Mouse (Mus musculus): Measurements from ENCODE around the gene Ephb2. TPM values are rescaled to one million over a fixed set of nuclear protein-coding genes. Genes with fewer than 3 reads are reported as not detected.

Gene Ephb2
- total RNA-seq, 2 experiments from 2014 or later, result 0.09 TPM; not detected in 1

DNA sequence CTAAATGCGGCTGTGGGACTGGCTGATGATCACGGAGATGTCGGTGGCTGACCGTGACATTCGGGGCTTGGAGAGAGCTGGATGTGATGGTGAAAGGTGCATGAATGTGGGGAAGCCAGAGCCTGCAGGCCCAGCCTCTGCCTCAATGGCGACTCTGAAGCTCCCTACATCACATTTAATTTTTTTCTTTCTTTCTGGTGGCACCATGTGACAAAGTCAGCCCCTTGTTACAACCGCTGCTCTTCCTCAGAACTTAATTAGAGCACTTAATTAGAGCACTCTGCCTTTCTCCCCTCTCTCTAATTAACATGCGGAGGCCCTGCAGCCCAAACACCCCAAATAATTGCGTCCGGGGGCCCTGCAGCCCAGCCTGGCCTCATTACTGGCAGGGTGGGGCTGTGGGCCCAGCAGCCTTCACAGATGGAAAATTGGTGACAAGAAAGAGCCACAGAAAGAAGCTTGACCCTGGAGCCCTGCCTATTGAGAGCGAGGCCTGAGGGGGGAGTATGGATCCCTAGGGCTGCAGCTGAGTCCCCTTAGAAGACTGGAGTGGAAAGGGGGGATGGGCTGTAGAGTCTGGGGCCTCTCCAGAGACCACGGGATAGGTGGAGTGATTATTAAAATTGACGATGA is 62.7 kb downstream of the Ephb2 start:
- ATAC-seq (replicated peaks; ENCODE audit: low FRiP score, poor library complexity, severe bottlenecking), result no peak

DNA sequence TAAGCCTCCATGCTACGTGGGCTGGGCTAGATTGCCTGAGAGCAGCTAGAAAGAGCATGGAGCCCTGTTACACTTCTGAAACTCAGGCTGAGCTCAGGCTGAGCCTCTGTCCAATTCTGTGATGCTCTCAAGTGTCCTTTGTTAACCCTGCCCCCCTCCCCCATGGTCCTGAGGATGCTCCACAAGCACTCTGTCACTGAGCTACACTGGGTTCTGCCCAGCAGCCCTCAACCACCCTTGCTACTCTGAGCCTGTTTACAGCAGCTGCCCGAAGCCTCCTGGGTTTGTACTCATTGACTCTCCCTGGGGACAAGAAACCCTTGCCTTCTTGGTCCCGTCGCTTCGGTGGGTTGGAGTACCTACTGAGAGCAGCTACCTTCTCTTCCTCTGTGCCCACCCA is 63.5 kb downstream of the Ephb2 start:
- no peak for ATAC-seq (replicated peaks; ENCODE audit: low FRiP score, poor library complexity, severe bottlenecking)

DNA sequence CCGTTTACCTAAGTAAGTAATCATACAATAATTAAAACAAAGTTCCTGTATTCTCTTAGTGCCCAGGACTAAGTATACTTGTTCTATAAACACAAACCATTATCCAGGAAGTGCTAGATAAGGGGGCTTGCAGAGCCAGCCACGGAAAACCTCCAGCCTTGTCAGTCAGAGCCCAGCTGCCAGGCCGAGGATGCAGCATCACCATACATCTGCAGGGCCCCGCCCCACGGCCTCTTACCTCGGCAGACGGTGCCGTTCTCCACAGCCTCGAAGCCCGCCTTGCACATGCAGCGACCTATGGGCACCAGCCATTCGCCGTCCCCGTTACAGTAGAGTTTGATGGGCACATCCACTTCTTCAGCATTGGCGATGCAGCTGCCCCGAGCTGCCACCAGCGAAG is 65.1 kb downstream of the Ephb2 start:
- ATAC-seq (replicated peaks; ENCODE audit: low FRiP score, poor library complexity, severe bottlenecking), result no peak

DNA sequence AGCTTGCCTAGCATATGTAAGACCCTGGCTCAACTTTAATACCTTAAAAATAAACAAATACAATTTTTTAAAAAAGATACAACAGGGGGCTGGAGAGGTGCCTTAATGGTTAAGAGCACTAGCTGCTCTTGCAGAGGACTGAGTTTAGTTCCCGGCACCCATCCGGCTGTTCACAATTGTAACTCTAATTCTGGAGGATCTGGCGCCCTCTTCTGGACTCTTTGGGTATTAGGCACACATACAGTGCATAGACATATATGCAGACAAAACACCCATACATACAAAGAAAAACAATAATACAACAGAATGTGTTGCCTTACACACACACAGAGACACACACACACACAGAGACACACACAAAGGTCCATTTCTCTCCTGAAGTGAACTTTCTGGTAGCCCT is 67.3 kb downstream of the Ephb2 start:
- ATAC-seq (replicated peaks; ENCODE audit: low FRiP score, poor library complexity, severe bottlenecking), result no peak

DNA sequence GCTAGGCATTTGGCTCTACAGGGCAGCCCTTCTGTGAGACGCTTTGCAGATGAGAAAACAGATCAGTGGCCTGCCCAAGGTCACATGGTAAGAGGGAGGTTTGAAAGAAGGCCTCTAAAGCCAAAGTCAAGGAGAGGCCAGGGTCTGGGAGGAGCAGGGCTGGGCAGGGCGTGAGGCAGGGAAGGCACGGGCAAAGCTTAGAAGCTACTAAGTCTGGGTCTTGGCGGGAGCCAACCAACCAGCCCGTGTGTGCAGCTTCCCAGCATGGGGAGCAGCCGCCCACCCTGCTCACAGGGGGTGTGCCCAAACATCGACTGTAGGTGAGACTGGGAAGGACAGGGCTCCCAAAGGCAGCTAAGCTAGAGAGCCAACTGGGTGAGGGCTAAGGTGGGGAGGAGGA is 70.7 kb downstream of the Ephb2 start:
- no peak for ATAC-seq (replicated peaks; ENCODE audit: low FRiP score, poor library complexity, severe bottlenecking)

DNA sequence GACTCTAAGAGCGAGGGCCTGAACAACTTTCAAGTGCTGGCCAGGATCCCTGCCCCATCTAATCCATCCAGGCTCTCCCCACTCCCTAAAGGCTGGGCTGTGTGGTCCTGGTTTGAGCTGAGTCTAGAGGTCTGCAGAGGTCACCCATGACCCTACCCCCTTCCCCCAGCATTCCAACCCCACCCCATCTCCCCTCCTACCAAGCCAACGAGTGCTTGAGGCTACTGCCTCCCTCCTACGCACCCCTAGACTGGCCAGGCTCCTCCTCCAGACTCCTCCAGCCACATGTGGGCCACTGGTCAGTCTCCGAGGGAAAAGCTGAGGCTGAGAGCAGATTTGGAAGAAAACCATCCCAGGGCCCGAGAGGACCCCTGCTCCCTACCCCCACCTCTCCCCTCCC is 72.4 kb downstream of the Ephb2 start:
- no peak for ATAC-seq (replicated peaks; ENCODE audit: low FRiP score, poor library complexity, severe bottlenecking)

DNA sequence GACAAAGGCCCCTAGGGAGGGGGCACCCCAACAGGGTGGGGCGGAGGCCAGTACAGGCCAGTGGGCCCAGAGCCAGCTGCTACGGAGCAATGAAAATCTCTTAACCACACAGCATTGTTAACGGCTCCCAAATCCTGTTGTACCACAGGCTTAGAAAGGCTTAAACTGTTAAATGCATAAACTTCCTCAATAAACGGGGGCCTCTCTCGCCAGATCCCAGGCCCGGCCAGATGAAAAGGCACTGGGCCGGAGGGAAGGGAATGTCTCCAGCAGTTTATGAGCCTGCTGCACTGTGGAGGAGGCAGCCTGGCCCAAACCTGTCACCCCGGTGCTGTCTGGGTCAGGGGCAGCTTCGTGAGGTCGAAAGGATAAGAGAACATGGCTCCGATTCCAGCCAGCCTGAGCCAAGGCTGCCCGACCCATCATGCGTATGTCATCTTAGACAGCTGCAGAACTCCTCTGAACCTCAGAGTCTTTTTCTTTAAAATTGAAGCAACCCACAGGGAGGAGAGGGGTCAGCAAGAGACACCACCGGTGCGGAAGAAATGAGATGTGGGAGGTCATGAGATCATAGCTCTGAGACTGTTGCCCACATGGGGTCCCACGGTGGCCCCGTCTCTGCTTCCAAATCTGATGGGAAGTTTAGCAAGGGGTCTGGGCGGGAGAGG is 73.9 kb downstream of the Ephb2 start:
- ATAC-seq (replicated peaks; ENCODE audit: low FRiP score, poor library complexity, severe bottlenecking), result no peak

DNA sequence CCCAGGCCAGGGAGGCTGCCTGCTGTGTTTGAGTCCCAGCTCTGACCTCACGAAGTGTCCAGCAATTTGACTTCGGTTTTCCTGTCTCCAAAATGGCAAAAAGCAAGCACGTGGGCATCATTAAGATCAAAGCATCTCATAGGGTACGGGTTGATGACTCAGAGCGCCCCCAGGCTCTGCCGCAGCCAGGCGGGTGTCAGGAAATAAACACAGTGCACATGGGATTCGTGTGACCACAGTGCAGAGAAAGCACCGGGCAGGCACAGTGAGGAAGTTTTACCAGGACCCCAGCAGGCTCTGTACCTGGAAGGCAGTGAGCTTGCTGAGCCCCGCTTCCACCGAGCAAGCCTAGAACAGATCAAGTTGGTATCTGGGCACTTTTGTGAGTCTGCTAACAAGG is 74.9 kb downstream of the Ephb2 start:
- ATAC-seq (replicated peaks; ENCODE audit: low FRiP score, poor library complexity, severe bottlenecking), result no peak

DNA sequence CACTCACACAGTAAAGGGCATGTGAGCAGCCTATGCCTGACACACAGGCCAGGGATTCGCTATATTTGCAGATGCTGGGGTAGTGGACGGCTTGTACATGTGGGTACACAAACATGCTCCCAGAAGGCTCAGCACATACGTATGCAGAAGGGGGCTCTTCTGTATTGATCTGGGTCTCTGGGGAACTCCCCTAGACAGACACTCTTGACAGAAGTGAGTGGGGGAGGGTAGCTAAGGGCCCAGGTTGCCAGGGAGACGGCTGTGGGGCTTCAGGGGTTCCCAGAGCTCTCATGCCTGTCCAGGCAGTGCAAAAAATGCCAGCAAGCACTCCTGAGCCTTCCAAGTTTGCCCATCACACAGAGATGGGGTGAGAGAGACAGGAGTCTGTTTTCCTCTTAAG is 78.7 kb downstream of the Ephb2 start:
- ATAC-seq (replicated peaks; ENCODE audit: low FRiP score, poor library complexity, severe bottlenecking), result no peak

DNA sequence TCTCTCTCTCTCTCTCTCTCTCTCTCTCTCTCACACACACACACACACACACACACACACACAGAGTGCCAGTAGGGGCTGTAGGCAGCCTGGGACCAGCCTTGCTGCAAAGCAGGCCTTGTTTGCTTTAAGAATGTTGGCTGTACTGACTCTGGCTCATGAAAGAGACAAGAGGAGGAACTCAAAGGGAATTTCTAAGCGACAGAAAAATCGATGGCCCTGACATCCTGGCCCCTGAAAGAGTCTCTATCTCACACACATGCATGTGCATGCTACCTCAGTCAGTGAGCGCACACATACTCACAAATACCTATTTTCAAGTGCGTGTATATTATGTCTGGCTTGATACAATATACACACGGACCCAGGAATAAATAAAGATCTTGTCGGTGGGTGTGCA is 79.3 kb downstream of the Ephb2 start:
- ATAC-seq (replicated peaks; ENCODE audit: low FRiP score, poor library complexity, severe bottlenecking), result no peak

DNA sequence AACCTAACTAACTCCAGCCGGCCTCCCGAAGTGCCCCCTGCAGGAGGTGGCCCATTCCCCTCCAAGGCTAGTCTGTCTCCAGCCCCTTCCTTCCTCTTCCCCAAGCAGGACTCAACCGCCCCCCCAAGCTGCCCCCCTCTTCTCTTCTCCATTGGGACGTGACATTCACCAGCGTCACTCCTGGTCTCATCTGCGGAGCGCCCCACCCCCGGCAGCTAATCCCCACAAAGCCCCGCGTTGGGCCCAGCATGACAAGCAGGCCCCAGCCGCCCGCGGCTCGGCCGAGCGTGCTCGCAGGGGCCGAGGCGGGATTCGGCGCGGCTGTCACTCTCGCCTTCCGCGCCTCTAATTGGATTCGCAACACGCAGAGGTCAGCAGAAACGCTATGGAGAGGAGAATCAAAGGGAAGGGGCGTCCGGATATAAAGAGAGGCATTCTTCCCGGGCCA is 80.4 kb downstream of the Ephb2 start:
- no peak for ATAC-seq (replicated peaks; ENCODE audit: low FRiP score, poor library complexity, severe bottlenecking)

DNA sequence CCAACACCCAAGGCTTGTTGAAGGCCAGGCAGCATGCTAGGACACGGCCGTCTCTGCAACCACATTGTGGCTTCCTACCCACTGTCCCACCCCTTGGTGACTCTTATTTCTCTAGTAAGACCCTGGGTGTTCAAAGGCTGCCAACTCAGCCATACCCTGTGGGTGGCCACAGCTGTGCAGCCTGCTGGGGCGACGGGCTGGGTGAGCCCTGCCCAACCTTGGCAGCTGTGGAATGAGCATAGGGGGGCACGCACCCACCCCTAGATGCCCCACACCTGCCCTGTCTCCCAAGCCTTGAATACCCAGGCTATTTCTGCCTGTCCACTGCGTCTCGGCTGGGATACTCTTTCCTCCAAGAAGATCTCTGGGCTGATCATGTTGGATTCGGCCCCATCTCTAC is 81.5 kb downstream of the Ephb2 start:
- ATAC-seq (replicated peaks; ENCODE audit: low FRiP score, poor library complexity, severe bottlenecking), result no peak

DNA sequence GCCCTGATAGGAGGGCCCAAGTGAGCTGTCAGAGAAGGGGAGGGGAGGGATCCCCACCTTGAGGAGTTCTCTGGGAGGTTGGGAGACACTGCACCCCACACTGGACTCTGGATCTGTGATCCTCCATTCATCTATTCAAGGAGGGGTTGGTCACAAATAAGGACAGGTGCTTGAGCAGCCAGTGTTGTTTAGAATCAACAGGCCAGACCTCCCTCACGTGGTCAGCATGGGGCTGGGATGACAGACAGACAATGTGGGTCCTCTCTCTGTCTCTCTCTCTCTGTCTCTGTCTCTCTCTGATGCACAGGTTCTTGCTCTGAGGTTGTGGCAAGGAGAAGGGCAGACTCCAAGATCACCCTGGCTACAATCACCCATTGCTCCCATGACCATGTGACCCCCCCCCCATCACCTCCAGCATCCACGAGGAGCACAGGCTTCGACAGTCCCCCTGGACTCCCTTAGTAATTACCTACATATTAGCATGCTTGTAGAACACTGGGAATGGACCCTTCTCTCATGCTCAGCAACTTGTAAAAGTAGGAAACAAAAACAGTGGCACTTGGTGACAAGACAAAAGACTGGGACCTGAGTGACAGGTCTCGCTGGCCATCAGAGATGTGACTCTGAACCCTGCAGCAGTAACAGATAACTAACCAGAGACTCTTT is 84.3 kb downstream of the Ephb2 start:
- no peak for ATAC-seq (replicated peaks; ENCODE audit: low FRiP score, poor library complexity, severe bottlenecking)

DNA sequence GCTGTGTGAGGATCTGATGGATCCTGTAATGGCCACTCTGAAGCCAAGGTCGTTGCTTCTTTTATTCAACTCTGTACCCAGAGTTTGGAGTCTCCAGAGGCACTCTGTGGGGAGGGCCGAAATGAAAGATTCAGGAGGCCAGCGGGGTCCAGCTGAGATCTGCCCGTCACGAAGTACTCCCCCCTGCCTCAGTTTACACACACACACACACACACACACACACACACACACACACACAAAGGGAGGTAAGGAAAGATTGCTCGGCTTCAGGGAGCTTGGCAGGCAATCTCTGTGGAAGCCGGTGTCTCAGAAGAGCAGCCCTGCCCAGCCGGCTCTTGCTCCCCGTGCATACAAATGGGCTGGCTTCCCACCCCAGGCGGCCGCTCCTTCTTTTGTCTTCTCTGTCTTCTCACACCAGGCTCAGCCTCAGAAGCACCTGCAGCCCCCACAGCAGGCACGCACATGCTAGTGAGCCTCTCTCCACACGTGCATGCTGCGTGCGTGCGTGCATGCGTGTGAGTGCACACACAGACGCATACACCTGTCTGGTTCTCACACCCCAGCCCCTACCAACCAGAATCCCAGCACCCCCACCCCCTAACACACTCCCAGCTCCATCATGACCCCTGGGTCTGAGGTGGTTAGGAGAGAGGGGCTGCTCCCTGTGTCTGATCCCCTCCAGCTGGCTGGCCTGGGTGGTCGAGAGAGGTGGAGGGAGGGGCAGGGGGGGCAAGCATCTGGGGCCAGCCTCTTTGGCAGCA is 85.0 kb downstream of the Ephb2 start:
- ATAC-seq (replicated peaks; ENCODE audit: low FRiP score, poor library complexity, severe bottlenecking), result no peak

DNA sequence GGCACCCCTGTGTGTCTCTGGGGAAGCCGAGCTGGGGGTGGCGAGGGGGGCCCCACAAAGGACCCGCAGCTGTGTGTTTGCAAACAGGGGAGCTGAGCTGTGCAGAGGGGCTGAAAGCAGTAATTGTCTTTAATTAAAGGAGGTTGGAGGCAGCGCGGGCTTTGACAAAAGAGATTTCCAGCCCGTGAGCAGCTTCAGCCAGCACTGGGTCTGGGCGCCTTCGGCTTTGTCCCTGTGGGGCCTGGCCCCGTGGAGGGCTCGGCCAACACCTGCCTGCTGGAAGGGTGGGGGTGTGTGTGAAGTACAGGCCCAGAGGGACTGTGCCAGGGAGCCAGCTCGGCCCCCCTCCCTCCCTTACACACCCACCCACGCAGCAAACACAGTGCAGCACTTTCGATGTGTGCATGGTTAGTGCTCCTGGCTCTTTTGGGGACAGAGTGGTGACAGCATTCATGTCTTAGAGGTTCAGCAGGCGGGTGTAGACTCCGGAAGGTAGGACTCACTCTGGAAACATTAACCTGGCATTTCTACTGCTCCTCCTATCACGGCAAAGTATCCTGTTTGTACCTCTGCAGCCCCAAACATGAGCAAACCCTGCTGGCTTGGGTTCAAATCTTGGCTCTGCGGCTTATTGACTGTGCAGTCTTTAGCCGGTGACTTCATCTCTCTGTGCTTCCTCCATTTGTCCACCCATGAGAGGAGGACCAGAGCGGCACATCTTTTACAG is 85.8 kb downstream of the Ephb2 start:
- no peak for ATAC-seq (replicated peaks; ENCODE audit: low FRiP score, poor library complexity, severe bottlenecking)

DNA sequence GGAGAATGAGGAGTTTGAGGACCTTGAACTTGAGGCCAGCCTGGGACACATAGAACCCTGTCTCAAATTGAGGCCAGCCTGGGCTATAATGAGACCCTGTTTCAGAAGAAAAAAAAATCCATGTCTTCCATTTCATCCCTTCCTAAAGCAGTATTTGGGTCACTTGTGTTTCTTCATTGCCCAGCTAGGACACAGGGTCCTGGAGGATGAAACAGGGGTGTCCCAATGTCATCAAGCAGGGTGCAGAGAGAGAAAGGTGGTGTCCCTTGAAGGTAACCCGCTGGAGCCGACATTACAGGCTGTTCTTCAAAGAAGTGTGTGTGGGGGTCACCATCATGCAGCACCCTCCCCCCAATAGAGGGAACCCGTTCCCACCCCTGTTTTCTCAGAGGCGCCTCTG is 86.4 kb downstream of the Ephb2 start:
- no peak for ATAC-seq (replicated peaks; ENCODE audit: low FRiP score, poor library complexity, severe bottlenecking)

DNA sequence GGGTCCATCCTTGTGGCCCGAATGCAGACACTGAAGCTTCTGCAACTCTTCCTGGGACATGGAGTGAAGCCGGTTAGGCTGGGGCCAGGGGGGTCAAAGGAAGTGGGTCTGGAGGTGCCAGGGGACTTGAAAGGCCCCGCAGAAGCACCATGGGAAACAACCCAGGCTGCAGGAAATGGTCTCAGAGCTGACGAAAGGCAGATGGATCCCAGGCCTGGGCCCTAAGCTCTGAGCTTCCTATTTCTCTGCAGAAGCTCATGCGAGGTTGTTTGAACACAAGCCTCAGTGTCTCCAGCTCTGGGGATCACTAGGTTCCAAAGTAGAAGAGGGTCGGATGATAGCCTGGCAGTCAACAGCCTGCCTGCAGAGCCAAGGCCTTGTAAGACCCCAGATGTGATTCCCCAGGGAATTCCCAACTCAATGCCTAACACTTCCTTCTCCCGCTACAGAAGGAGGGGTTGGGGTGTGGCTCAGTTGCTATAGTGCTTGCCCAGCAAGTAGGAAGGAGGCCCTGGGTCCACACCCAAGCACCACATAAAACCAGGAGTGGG is 86.9 kb downstream of the Ephb2 start:
- no peak for ATAC-seq (replicated peaks; ENCODE audit: low FRiP score, poor library complexity, severe bottlenecking)

DNA sequence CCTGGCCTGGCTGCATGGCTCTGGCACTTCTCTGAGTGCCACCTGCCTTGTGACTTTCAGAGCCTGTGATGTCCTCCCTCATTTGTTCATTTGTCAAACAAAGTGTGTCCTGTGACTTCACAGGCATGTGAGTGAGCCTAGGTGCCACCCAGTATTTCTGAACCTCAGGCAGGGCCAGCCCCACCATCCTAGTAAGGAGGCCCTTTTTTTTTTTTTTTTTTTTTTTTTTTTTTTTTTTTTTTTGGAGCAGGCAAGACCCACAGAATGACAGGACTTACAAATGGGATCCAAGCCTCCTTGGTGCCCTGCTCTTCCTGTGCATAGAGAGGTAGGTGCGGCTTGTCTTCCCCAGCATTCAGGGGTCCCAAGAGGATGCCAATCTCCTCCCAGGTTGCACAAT is 89.3 kb downstream of the Ephb2 start:
- ATAC-seq (replicated peaks; ENCODE audit: low FRiP score, poor library complexity, severe bottlenecking), result no peak

DNA sequence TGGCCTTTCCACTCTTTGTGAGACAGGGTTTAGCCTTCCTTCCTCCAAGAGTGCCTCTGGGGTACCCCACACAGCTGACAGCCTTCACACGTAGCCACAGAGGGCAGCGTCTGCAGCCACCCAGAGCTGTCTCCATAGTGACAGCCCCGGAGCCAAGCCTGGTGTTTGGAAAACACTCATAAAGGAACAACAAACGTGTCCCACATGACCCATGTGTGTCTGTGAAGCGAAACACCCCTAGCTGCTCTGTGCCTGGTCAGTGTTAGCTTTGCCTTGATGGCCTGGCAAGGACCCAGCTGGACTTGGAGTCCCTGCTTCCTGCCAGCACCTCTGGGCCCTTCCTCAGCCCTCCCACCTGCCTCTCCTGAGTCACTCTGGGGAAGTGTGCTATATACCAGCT is 93.1 kb downstream of the Ephb2 start:
- ATAC-seq (replicated peaks; ENCODE audit: low FRiP score, poor library complexity, severe bottlenecking), result no peak

DNA sequence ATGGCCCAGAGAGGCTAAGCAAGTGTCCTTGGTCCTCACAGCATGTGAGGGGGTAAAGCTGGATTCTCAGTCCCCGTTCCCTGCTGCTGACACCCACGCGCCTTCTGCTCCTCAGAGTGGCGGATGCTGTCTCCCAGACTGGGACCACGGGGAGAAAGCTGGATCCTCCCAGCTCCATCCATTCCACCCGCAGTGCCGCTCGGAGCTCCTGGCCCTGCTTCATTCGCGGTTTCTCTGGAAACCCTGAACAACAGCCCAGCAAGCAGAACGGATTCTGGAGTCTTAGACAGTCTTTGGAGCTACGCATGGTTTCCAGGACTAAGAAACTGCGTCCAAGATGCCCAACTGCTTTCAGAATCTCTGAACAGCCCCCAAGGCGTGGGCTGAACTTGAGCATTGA is 93.9 kb downstream of the Ephb2 start:
- no peak for ATAC-seq (replicated peaks; ENCODE audit: low FRiP score, poor library complexity, severe bottlenecking)

Data from erythroblast, adult 5-6 weeks (primary cell).